Mouse (Mus musculus): ENCODE data around the gene Nsun7. TPM values are rescaled to one million over a fixed set of nuclear protein-coding genes. Genes with fewer than 3 reads are reported as not detected.

Nsun7 gene
- polyA plus RNA-seq, 1 experiment from 2014 or later = 0.72 TPM

- no peaks in the 10 kb centered on the region for H3K9me3 ChIP-seq
- DNase-seq (ENCODE audit: low spot score) = no peak
- 91% methylated on average over 5 of the region's 5 CpGs for WGBS
- no peak overlapping the region for H3K4me3 ChIP-seq
- no peak overlapping the region for H3K27ac ChIP-seq
- no peaks in the 10 kb centered on the region for H3K36me3 ChIP-seq
- H3K27me3 ChIP-seq (ENCODE audit: insufficient read depth, poor library complexity, severe bottlenecking) = no peaks in the 10 kb centered on the region
- no peaks in the 10 kb centered on the region for H3K4me1 ChIP-seq (replicated peaks)
Observed at GRCm38 (mm10) chr5:66296116-66296515, 36.4 kb downstream of the Nsun7 start.

GRCm38 (mm10) chr5:66298856-66299255, 39.2 kb downstream of the Nsun7 start:
- WGBS = 92% methylated on average over 6 of the region's 6 CpGs

GRCm38 (mm10) chr5:66300576-66300975, 40.9 kb downstream of the Nsun7 start:
- Histone ChIP-seq H3K36me3 (peaks cover 12% of the 10 kb centered on the region; the same call in 1 of the 2 replicates), H3K4me1 (replicated peaks) (no peaks in the 10 kb centered on the region), H3K4me3 (no peak overlapping the region), H3K27me3 (ENCODE audit: insufficient read depth, poor library complexity, severe bottlenecking) (no peaks in the 10 kb centered on the region), H3K27ac (no peak overlapping the region), H3K9me3 (no peaks in the 10 kb centered on the region)
- WGBS = 92% methylated on average over 13 of the region's 13 CpGs
- no peak for DNase-seq (ENCODE audit: low spot score)

More at GRCm38 (mm10) chr5:66298856-66299255, 39.2 kb downstream of the Nsun7 start:
- no peak overlapping the region for H3K27ac ChIP-seq
- no peaks in the 10 kb centered on the region for H3K4me1 ChIP-seq (replicated peaks)
- no peaks in the 10 kb centered on the region for H3K9me3 ChIP-seq
- H3K36me3 ChIP-seq = peaks cover 12% of the 10 kb centered on the region; the same call in 1 of the 2 replicates
- H3K4me3 ChIP-seq = no peak overlapping the region
- no peak for DNase-seq (ENCODE audit: low spot score)
- H3K27me3 ChIP-seq (ENCODE audit: insufficient read depth, poor library complexity, severe bottlenecking) = no peaks in the 10 kb centered on the region

GRCm38 (mm10) chr5:66302085-66302815, 42.6 kb downstream of the Nsun7 start:
- Histone ChIP-seq H3K27me3 (ENCODE audit: insufficient read depth, poor library complexity, severe bottlenecking) (no peaks in the 10 kb centered on the region), H3K4me1 (replicated peaks) (no peaks in the 10 kb centered on the region), H3K36me3 (peaks cover 13% of the 10 kb centered on the region; the same call in 1 of the 2 replicates), H3K27ac (no peak overlapping the region), H3K4me3 (no peak overlapping the region), H3K9me3 (no peaks in the 10 kb centered on the region)
- DNase-seq (ENCODE audit: low spot score) = no peak
- 93% methylated on average over 21 of the region's 21 CpGs for WGBS

GRCm38 (mm10) chr5:66302873-66303272, 43.2 kb downstream of the Nsun7 start:
- Histone ChIP-seq H3K4me3 (no peak overlapping the region), H3K9me3 (no peaks in the 10 kb centered on the region), H3K36me3 (peaks cover 19% of the 10 kb centered on the region; the same call in 1 of the 2 replicates), H3K4me1 (replicated peaks) (no peaks in the 10 kb centered on the region), H3K27me3 (ENCODE audit: insufficient read depth, poor library complexity, severe bottlenecking) (no peaks in the 10 kb centered on the region), H3K27ac (no peak overlapping the region)
- no peak for DNase-seq (ENCODE audit: low spot score)
- WGBS = 95% methylated on average over 2 of the region's 2 CpGs

- Histone ChIP-seq H3K9me3 (no peaks in the 10 kb centered on the region), H3K27ac (no peak overlapping the region), H3K27me3 (ENCODE audit: insufficient read depth, poor library complexity, severe bottlenecking) (no peaks in the 10 kb centered on the region), H3K4me3 (no peak overlapping the region), H3K36me3 (peaks cover 19% of the 10 kb centered on the region; the same call in 1 of the 2 replicates), H3K4me1 (replicated peaks) (no peaks in the 10 kb centered on the region)
- WGBS = 89% methylated on average over 11 of the region's 11 CpGs
- no peak for DNase-seq (ENCODE audit: low spot score)
Observed at GRCm38 (mm10) chr5:66304300-66305067, 44.8 kb downstream of the Nsun7 start.

- WGBS = 83% methylated on average over 8 of the region's 8 CpGs
- Histone ChIP-seq H3K4me3 (no peak overlapping the region), H3K36me3 (peaks cover 19% of the 10 kb centered on the region; the same call in 1 of the 2 replicates), H3K27ac (no peak overlapping the region), H3K4me1 (replicated peaks) (peaks cover 4% of the 10 kb centered on the region), H3K27me3 (ENCODE audit: insufficient read depth, poor library complexity, severe bottlenecking) (no peaks in the 10 kb centered on the region), H3K9me3 (no peaks in the 10 kb centered on the region)
- DNase-seq (ENCODE audit: low spot score) = no peak
Observed at GRCm38 (mm10) chr5:66305511-66305910, 45.8 kb downstream of the Nsun7 start.

GRCm38 (mm10) chr5:66310328-66310727, 50.6 kb downstream of the Nsun7 start:
- Histone ChIP-seq H3K4me1 (replicated peaks) (peaks cover 19% of the 10 kb centered on the region), H3K36me3 (peaks cover 7% of the 10 kb centered on the region; the same call in 1 of the 2 replicates), H3K9me3 (no peaks in the 10 kb centered on the region), H3K27ac (peak overlapping the region; percentile 40; the same call in 1 of the 2 replicates), H3K4me3 (no peak overlapping the region), H3K27me3 (ENCODE audit: insufficient read depth, poor library complexity, severe bottlenecking) (no peaks in the 10 kb centered on the region)
- WGBS = 39% methylated on average over 9 of the region's 9 CpGs
- peak; percentile 19 for DNase-seq (ENCODE audit: low spot score)

- Histone ChIP-seq H3K27me3 (ENCODE audit: insufficient read depth, poor library complexity, severe bottlenecking) (no peaks in the 10 kb centered on the region), H3K36me3 (peaks cover 7% of the 10 kb centered on the region; the same call in 1 of the 2 replicates), H3K4me3 (no peak overlapping the region), H3K27ac (peak overlapping the region; percentile 40; the same call in 1 of the 2 replicates), H3K9me3 (no peaks in the 10 kb centered on the region), H3K4me1 (replicated peaks) (peaks cover 20% of the 10 kb centered on the region)
- no peak for DNase-seq (ENCODE audit: low spot score)
- WGBS = 91% methylated on average over 11 of the region's 11 CpGs
Observed at GRCm38 (mm10) chr5:66310806-66311205, 51.1 kb downstream of the Nsun7 start.

- no peak overlapping the region for H3K4me3 ChIP-seq
- H3K27ac ChIP-seq = no peak overlapping the region
- no peaks in the 10 kb centered on the region for H3K9me3 ChIP-seq
- H3K4me1 ChIP-seq (replicated peaks) = peaks cover 31% of the 10 kb centered on the region
- H3K36me3 ChIP-seq = no peaks in the 10 kb centered on the region; the same call in 1 of the 2 replicates
- WGBS = 87% methylated on average over 5 of the region's 5 CpGs
- no peak for DNase-seq (ENCODE audit: low spot score)
- no peaks in the 10 kb centered on the region for H3K27me3 ChIP-seq (ENCODE audit: insufficient read depth, poor library complexity, severe bottlenecking)
Observed at GRCm38 (mm10) chr5:66315791-66316190, 56.1 kb downstream of the Nsun7 start.

GRCm38 (mm10) chr5:66319341-66319740, 59.6 kb downstream of the Nsun7 start:
- peak; percentile 49 for DNase-seq (ENCODE audit: low spot score)

GRCm38 (mm10) chr5:66319827-66320404, 60.2 kb downstream of the Nsun7 start:
- Histone ChIP-seq H3K36me3 (no peaks in the 10 kb centered on the region), H3K4me3 (no peak overlapping the region), H3K9me3 (no peaks in the 10 kb centered on the region), H3K4me1 (replicated peaks) (peaks cover 25% of the 10 kb centered on the region), H3K27ac (peak overlapping the region; percentile 17; the same call in 1 of the 2 replicates), H3K27me3 (ENCODE audit: insufficient read depth, poor library complexity, severe bottlenecking) (no peaks in the 10 kb centered on the region)
- no peak for DNase-seq (ENCODE audit: low spot score)
- WGBS = 41% methylated on average over 14 of the region's 14 CpGs

More at GRCm38 (mm10) chr5:66319341-66319740, 59.6 kb downstream of the Nsun7 start:
- no peak overlapping the region for H3K4me3 ChIP-seq
- peak overlapping the region; percentile 17; the same call in 1 of the 2 replicates for H3K27ac ChIP-seq
- H3K4me1 ChIP-seq (replicated peaks) = peaks cover 21% of the 10 kb centered on the region
- H3K9me3 ChIP-seq = no peaks in the 10 kb centered on the region
- WGBS = 65% methylated on average over 6 of the region's 6 CpGs
- H3K36me3 ChIP-seq = no peaks in the 10 kb centered on the region
- no peaks in the 10 kb centered on the region for H3K27me3 ChIP-seq (ENCODE audit: insufficient read depth, poor library complexity, severe bottlenecking)
